Mouse (Mus musculus) stomach, postnatal 0 days (tissue): ENCODE data around the gene Vps13d.

Source experiments
- CTCF ChIP-seq: IDR thresholded peaks from 2 replicates; pipeline ENCODE4 v1.5.1; 2016; ENCODE audit warnings: antibody characterized with exemption, low read depth, mild to moderate bottlenecking, moderate library complexity
- EP300 ChIP-seq: optimal IDR thresholded peaks from 2 replicates; pipeline ENCODE3; 2016; ENCODE audit warnings: antibody characterized with exemption

DNA sequence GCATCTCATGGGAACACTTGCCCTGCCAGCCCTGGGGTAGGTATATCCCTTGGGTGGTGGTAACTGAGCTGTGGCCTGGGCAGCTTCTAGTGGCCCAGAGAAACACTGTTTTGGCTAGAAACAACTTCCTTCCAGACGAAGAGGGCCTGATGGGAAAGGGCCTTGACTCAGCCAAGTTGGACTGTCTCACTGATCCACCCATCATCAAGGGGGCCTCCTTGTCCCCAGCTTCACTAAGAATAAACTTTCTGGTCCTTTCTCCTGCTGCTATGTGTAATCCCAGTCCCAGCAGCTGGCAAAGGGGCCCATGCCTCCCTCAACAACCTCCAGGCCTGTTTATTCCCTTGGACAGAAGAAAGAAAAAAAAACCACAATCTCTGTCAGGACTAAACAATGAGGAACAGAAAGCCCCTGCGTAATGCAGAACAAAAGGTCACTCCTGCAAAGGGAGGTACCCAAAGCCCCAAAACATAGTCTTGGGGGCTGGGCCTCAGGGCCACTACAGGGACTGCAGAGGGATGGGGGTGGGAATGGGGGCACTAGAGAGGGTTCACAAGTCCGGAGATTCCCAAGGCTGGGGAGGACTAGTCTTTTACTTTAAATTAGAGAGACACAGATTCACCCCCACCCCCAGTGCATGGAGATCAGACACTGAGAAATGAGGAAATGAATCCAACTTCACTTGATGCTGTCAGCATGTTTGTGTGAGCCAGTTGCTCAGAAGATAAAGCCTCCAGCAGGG, 38.9 kb upstream of the Vps13d start:
- no peak for TF ChIP-seq EP300
- no peak for TF ChIP-seq CTCF
